Mouse (Mus musculus): ENCODE data around the gene Meox1.

- TF ChIP-seq CTCF (conservative IDR thresholded peaks at IDR 0.05; ENCODE audit: low read length): peak; percentile 75
- TF ChIP-seq POU5F1 (IDR thresholded peaks at IDR 0.05; ENCODE audit: borderline replicate concordance, low read length): no peak
- no peak for TF ChIP-seq NANOG (IDR thresholded peaks at IDR 0.05; ENCODE audit: borderline replicate concordance, low read length)
These were observed 17.8 kb upstream of the Meox1 start for GRCm38 (mm10) chr11:101911855-101912579.

All from E14TG2a.4 (cell line).